Mouse (Mus musculus): ENCODE results near the gene Cdc42se2.

DNA sequence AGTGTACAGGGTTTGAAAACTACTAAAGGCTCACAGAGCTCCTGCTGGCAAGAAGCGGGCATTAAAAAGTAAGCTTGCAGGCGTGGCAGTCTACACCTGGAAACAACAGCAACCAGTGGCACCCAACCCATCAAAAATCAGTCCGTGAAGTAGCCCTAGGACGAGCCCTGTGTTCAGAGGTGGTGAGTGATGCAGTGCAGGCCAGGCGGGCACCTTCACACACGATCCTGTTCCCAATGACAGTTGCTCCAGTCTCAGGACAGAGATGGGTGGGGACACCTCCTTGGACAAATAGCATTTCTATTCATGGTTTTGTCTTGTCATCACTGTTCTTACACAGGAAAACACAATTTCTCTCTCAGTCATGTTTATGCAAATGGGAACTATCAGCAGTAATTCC is 65.4 kb downstream of the Cdc42se2 start:
- no peak for TF ChIP-seq CTCF (IDR thresholded peaks at IDR 0.05; ENCODE audit: low read depth, low read length)
- no peak for TF ChIP-seq POLR2A (IDR thresholded peaks at IDR 0.05; ENCODE audit: extremely low read depth, insufficient read depth, low read length)
